Mouse (Mus musculus) E14TG2a.4 (cell line): ENCODE data around the gene Zw10.

ENCODE experiments used
- H3K27me3 ChIP-seq: 2 replicates; pipeline ENCODE4 v1.6.1; 2014; ENCODE audit warnings: low read length, control low read depth; ENCODE audit not compliant: insufficient read depth
- H3K36me3 ChIP-seq: 2 replicates; pipeline ENCODE4 v1.6.1; 2014; ENCODE audit warnings: low read length, control low read depth; ENCODE audit not compliant: insufficient read depth
- H3K4me1 ChIP-seq: replicated peaks from 2 replicates; pipeline ENCODE4 v1.6.1; 2014; ENCODE audit warnings: low read depth, low read length, control low read depth
- H3K4me3 ChIP-seq: replicated peaks from 2 replicates; pipeline ENCODE4 v1.5.1; 2014; ENCODE audit warnings: mild to moderate bottlenecking, low read length
- H3K9me3 ChIP-seq: 2 replicates; pipeline ENCODE4 v1.6.1; 2014; ENCODE audit warnings: low read length, control low read depth
- CTCF ChIP-seq: conservative IDR thresholded peaks from 2 replicates; pipeline ENCODE4 v1.5.1; 2014; ENCODE audit warnings: low read length
- NANOG ChIP-seq: IDR thresholded peaks from 2 replicates; pipeline ENCODE4 v1.6.1; 2014; ENCODE audit warnings: borderline replicate concordance, low read length, mixed read lengths
- POU5F1 ChIP-seq: IDR thresholded peaks from 2 replicates; pipeline ENCODE4 v1.6.1; 2014; ENCODE audit warnings: low read length, borderline replicate concordance

The Zw10 gene

DNA sequence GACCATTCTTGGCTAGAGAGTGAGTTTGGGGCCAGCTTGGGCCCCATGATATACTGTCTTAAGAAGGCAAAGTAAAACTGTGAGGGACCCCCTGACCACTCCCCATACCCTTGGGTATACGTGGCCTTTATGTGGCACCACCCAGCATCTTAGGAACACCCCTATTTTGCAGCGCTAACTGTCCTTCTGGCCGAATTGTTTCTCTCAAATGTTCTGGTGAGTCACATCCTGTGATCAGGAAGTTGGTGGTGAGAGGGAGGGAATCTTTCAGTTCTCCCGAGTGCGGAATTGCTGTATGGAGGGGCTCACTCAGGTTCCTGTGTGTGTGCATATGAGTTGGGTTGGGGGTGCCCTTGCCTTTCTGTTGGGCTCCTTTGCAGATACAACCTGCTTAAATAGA, 55.9 kb downstream of the Zw10 start:
- Histone ChIP-seq H3K9me3 (no peaks in the 10 kb centered on the region), H3K36me3 (peaks cover 6% of the 10 kb centered on the region; the same call in 1 of the 2 replicates), H3K4me1 (peaks cover 65% of the 10 kb centered on the region), H3K4me3 (peak overlapping the region; percentile 43), H3K27me3 (no peaks in the 10 kb centered on the region)
- TF ChIP-seq CTCF (no peak), POU5F1 (no peak), NANOG (no peak)

DNA sequence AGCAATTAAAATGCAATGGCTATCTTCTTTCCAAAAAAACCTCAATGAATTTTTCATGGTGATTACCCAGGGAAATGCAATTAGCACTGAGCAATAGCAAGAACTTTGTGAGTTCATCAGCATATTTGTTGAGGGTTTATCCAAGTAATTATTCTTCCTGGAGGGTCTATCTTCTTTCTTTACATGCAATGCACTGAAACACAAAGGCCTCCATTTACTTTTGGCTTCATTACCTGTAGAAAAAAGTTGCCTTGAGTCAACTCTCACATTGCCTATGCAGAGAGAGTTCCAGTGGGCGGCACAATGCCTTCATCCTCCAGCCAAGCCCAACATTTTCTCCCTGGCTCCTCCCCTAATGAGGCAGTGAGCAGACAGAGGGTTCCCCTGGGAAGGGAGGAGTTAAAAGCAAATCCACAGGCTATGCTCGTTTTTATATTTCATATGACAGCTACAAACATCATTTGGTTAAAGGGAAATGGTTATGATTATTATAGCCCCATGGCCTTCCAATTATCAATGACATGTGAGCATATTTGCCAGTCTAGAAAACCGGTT, 62.9 kb downstream of the Zw10 start:
- Histone ChIP-seq H3K4me1 (peaks cover under 1% of the 10 kb centered on the region), H3K27me3 (peaks cover 3% of the 10 kb centered on the region; the same call in 1 of the 2 replicates), H3K9me3 (no peaks in the 10 kb centered on the region), H3K36me3 (peaks cover 10% of the 10 kb centered on the region; the same call in 1 of the 2 replicates), H3K4me3 (no peak overlapping the region)
- TF ChIP-seq CTCF, result no peak
- TF ChIP-seq POU5F1, result no peak
- TF ChIP-seq NANOG, result no peak

DNA sequence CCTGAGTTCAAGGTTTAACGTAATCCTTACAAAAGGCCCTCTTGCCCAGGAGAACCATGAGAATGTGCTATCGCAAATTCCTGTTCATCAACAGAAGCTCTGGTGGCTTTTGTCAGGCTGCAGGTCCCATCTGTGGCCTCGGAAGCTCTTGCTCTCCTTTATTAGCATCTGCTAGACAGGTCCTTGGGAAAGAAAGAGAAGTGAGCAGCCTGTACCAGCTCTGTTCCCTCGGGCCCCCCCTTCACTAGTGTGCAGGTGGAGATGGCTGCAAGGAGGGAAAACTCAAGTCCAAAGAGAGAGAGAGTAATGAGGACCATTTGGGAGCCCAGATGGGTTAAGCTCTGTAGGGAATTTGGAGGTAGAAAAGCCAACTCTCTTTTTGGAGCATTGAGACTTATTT, 64.3 kb downstream of the Zw10 start:
- TF ChIP-seq CTCF (no peak), POU5F1 (no peak), NANOG (no peak)
- no peaks in the 10 kb centered on the region for H3K4me1 ChIP-seq
- H3K4me3 ChIP-seq, result no peak overlapping the region
- no peaks in the 10 kb centered on the region for H3K9me3 ChIP-seq
- peaks cover 3% of the 10 kb centered on the region; the same call in 1 of the 2 replicates for H3K27me3 ChIP-seq
- H3K36me3 ChIP-seq, result peaks cover 7% of the 10 kb centered on the region; the same call in 1 of the 2 replicates

DNA sequence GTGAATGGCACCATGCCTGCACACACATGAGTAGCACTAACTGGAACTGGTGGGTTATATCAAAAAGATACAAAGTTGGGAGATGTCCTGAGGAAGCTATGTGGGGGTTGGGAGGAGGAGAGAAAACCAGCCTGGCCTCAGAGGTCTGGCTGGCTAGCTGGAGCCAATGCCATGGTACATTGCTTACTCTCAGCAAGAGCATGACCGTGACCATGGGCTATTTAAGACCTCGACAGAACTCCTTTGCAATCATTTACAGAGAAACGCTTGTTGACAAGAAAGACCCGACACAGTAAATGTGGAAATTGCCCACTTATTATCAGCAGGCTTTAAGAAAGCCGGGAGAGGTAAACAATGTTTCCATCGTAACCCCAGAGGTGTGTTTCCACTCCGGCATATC, 70.3 kb downstream of the Zw10 start:
- H3K9me3 ChIP-seq, result peaks cover 28% of the 10 kb centered on the region
- no peaks in the 10 kb centered on the region for H3K36me3 ChIP-seq
- no peaks in the 10 kb centered on the region; the same call in 1 of the 2 replicates for H3K4me1 ChIP-seq
- TF ChIP-seq POU5F1, result no peak
- TF ChIP-seq CTCF, result no peak
- TF ChIP-seq NANOG, result no peak
- H3K27me3 ChIP-seq, result 0 out of 2 replicates have a peak, but pooled peaks cover under 1% of the 10 kb centered on the region
- H3K4me3 ChIP-seq, result no peak overlapping the region
